Mouse (Mus musculus): ENCODE measurements around the gene Pde1a. TPM values are rescaled to one million over a fixed set of nuclear protein-coding genes. Genes with fewer than 3 reads are reported as not detected.

Pde1a gene
- total and polyA plus RNA-seq, 3 experiments: 0.33 TPM; not detected in 2

GRCm38 (mm10) chr2:80150019-80150418 lies 20.8 kb upstream of the Pde1a start:
- Histone ChIP-seq H3K27me3 (ENCODE audit: insufficient read depth, low read length) (no peaks in the 10 kb centered on the region), H3K36me3 (replicated peaks) (no peaks in the 10 kb centered on the region), H3K4me3 (ENCODE audit: low read depth, low read length) (no peak overlapping the region), H3K4me1 (ENCODE audit: insufficient read depth, low read depth, low read length) (no peaks in the 10 kb centered on the region), H3K9me3 (replicated peaks) (no peaks in the 10 kb centered on the region)
- ATAC-seq (ENCODE audit: extremely low read depth, insufficient number of reproducible peaks, low FRiP score, poor library complexity, severe bottlenecking) (no peak), DNase-seq (ENCODE audit: low spot score) (no peak)
- TF ChIP-seq GATA2 (IDR thresholded peaks at IDR 0.05; ENCODE audit: borderline replicate concordance, low read depth, low read length): no peak
- TF ChIP-seq CTCF (IDR thresholded peaks at IDR 0.05; ENCODE audit: low read depth, low read length): no peak
- no peak for TF ChIP-seq POLR2AphosphoS5 (IDR thresholded peaks at IDR 0.05; ENCODE audit: insufficient replicate concordance, low read depth, low read length)
- TF ChIP-seq TAL1 (conservative IDR thresholded peaks at IDR 0.05; ENCODE audit: low read depth, low read length): no peak
- TF ChIP-seq GATA1 (IDR thresholded peaks at IDR 0.05; ENCODE audit: borderline replicate concordance, low read length): no peak

DNA sequence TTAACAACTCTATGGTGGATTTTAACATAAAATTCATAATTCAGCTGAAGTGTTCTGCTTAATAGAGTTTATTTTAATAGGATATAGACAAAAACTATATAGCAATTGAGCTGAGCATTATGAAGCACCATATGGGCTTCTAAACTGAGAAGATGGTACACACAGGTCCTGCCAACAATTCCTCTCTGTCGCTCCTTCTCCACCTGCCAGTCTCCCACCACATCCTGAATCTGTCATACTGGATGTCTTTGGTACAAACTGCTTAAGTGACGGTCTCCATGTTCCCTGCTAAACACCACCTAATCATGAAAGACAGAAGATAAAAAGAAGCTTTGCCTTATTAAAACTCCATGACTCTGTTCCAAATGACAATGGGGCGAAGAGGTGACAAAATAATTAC lies 20.1 kb upstream of the Pde1a start:
- Histone ChIP-seq H3K36me3 (replicated peaks) (no peaks in the 10 kb centered on the region), H3K4me3 (ENCODE audit: low read depth, low read length) (no peak overlapping the region), H3K27me3 (ENCODE audit: insufficient read depth, low read length) (no peaks in the 10 kb centered on the region), H3K4me1 (ENCODE audit: insufficient read depth, low read depth, low read length) (no peaks in the 10 kb centered on the region), H3K9me3 (replicated peaks) (no peaks in the 10 kb centered on the region)
- no peak for ATAC-seq (ENCODE audit: extremely low read depth, insufficient number of reproducible peaks, low FRiP score, poor library complexity, severe bottlenecking)
- TF ChIP-seq CTCF (IDR thresholded peaks at IDR 0.05; ENCODE audit: low read depth, low read length) (no peak), GATA2 (IDR thresholded peaks at IDR 0.05; ENCODE audit: borderline replicate concordance, low read depth, low read length) (no peak), TAL1 (conservative IDR thresholded peaks at IDR 0.05; ENCODE audit: low read depth, low read length) (no peak), GATA1 (IDR thresholded peaks at IDR 0.05; ENCODE audit: borderline replicate concordance, low read length) (no peak), POLR2AphosphoS5 (IDR thresholded peaks at IDR 0.05; ENCODE audit: insufficient replicate concordance, low read depth, low read length) (no peak)
- no peak for DNase-seq (ENCODE audit: low spot score)

- no peaks in the 10 kb centered on the region for H3K9me3 ChIP-seq (replicated peaks)
- ATAC-seq (ENCODE audit: extremely low read depth, insufficient number of reproducible peaks, low FRiP score, poor library complexity, severe bottlenecking) (no peak), DNase-seq (ENCODE audit: low spot score) (no peak)
- no peaks in the 10 kb centered on the region for H3K4me1 ChIP-seq (ENCODE audit: insufficient read depth, low read depth, low read length)
- H3K4me3 ChIP-seq (ENCODE audit: low read depth, low read length): no peak overlapping the region
- H3K36me3 ChIP-seq (replicated peaks): no peaks in the 10 kb centered on the region
- TF ChIP-seq POLR2AphosphoS5 (IDR thresholded peaks at IDR 0.05; ENCODE audit: insufficient replicate concordance, low read depth, low read length): no peak
- no peak for TF ChIP-seq GATA2 (IDR thresholded peaks at IDR 0.05; ENCODE audit: borderline replicate concordance, low read depth, low read length)
- no peak for TF ChIP-seq CTCF (IDR thresholded peaks at IDR 0.05; ENCODE audit: low read depth, low read length)
- no peak for TF ChIP-seq GATA1 (IDR thresholded peaks at IDR 0.05; ENCODE audit: borderline replicate concordance, low read length)
- H3K27me3 ChIP-seq (ENCODE audit: insufficient read depth, low read length): no peaks in the 10 kb centered on the region
These were observed 5.8 kb upstream of the Pde1a start for GRCm38 (mm10) chr2:80135076-80135475.

- H3K36me3 ChIP-seq (replicated peaks): no peaks in the 10 kb centered on the region
- no peak for TF ChIP-seq POLR2AphosphoS5 (IDR thresholded peaks at IDR 0.05; ENCODE audit: insufficient replicate concordance, low read depth, low read length)
- no peak for TF ChIP-seq CTCF (IDR thresholded peaks at IDR 0.05; ENCODE audit: low read depth, low read length)
- no peak for TF ChIP-seq TAL1 (conservative IDR thresholded peaks at IDR 0.05; ENCODE audit: low read depth, low read length)
- no peak for TF ChIP-seq GATA1 (IDR thresholded peaks at IDR 0.05; ENCODE audit: borderline replicate concordance, low read length)
- no peak for TF ChIP-seq GATA2 (IDR thresholded peaks at IDR 0.05; ENCODE audit: borderline replicate concordance, low read depth, low read length)
- H3K4me1 ChIP-seq (ENCODE audit: insufficient read depth, low read depth, low read length): no peaks in the 10 kb centered on the region
- no peak overlapping the region for H3K4me3 ChIP-seq (ENCODE audit: low read depth, low read length)
- H3K27me3 ChIP-seq (ENCODE audit: insufficient read depth, low read length): no peaks in the 10 kb centered on the region
- H3K9me3 ChIP-seq (replicated peaks): no peaks in the 10 kb centered on the region
- no peak for DNase-seq (ENCODE audit: low spot score)
- no peak for ATAC-seq (ENCODE audit: extremely low read depth, insufficient number of reproducible peaks, low FRiP score, poor library complexity, severe bottlenecking)
These were observed 3.4 kb upstream of the Pde1a start for GRCm38 (mm10) chr2:80132677-80133076.

DNA sequence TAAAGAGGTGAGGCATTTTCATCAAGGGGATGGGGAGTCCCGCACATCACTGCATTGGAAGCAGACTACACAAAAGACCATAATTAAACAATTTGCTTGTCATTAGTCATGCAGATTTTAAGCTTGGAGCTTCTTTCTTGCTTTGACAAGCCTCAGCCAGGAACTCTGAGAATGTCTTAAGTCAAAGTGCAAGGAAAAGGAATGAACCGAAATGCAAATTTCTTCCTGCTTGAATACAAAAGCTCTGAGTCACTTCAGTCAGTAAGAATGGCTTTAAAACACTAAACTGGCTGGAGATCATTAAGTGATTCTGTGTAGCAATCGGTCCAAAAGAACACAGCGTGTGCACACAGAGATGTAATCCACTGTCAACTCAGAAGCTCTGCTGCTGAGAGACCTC lies 2.6 kb downstream of the Pde1a start:
- TF ChIP-seq GATA1 (IDR thresholded peaks at IDR 0.05; ENCODE audit: borderline replicate concordance, low read length) (no peak), CTCF (IDR thresholded peaks at IDR 0.05; ENCODE audit: low read depth, low read length) (no peak), TAL1 (conservative IDR thresholded peaks at IDR 0.05; ENCODE audit: low read depth, low read length) (no peak), GATA2 (IDR thresholded peaks at IDR 0.05; ENCODE audit: borderline replicate concordance, low read depth, low read length) (no peak), POLR2AphosphoS5 (IDR thresholded peaks at IDR 0.05; ENCODE audit: insufficient replicate concordance, low read depth, low read length) (no peak)
- ATAC-seq (ENCODE audit: extremely low read depth, insufficient number of reproducible peaks, low FRiP score, poor library complexity, severe bottlenecking): no peak
- DNase-seq (ENCODE audit: low spot score): no peak
- Histone ChIP-seq H3K36me3 (replicated peaks) (no peaks in the 10 kb centered on the region), H3K4me3 (ENCODE audit: low read depth, low read length) (no peak overlapping the region), H3K4me1 (ENCODE audit: insufficient read depth, low read depth, low read length) (no peaks in the 10 kb centered on the region), H3K9me3 (replicated peaks) (no peaks in the 10 kb centered on the region), H3K27me3 (ENCODE audit: insufficient read depth, low read length) (no peaks in the 10 kb centered on the region)

DNA sequence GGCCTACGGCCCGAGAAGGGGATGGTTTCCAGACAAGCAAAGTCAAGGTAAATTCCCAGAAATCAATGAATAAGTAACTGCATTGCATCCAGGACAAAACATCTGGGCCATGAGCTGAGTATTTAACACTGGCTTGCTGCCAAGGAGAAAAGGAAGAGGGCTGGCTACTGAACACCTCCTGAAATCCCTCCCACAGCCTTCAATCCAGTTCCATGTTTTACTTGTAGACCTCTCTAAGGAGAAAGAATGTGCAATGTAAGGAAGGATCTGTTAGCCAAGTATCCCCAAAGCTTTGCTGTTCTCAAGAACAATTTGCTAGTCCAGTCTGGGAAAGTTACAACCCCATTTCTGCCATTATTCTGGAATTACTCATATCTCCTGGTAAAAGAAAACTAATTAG lies 42.4 kb downstream of the Pde1a start:
- Histone ChIP-seq H3K27me3 (ENCODE audit: insufficient read depth, low read length) (no peaks in the 10 kb centered on the region), H3K4me3 (ENCODE audit: low read depth, low read length) (no peak overlapping the region), H3K9me3 (replicated peaks) (no peaks in the 10 kb centered on the region), H3K36me3 (replicated peaks) (no peaks in the 10 kb centered on the region), H3K4me1 (ENCODE audit: insufficient read depth, low read depth, low read length) (no peaks in the 10 kb centered on the region)
- ATAC-seq (ENCODE audit: extremely low read depth, insufficient number of reproducible peaks, low FRiP score, poor library complexity, severe bottlenecking) (no peak), DNase-seq (ENCODE audit: low spot score) (no peak)
- TF ChIP-seq GATA2 (IDR thresholded peaks at IDR 0.05; ENCODE audit: borderline replicate concordance, low read depth, low read length) (no peak), CTCF (IDR thresholded peaks at IDR 0.05; ENCODE audit: low read depth, low read length) (no peak), POLR2AphosphoS5 (IDR thresholded peaks at IDR 0.05; ENCODE audit: insufficient replicate concordance, low read depth, low read length) (no peak), GATA1 (IDR thresholded peaks at IDR 0.05; ENCODE audit: borderline replicate concordance, low read length) (no peak), TAL1 (conservative IDR thresholded peaks at IDR 0.05; ENCODE audit: low read depth, low read length) (no peak)
